Mouse (Mus musculus) Muller cell, postnatal 12 days (primary cell): Measurements from ENCODE around the gene Bbs5.
"Not testable (repeated sequence)": the region's sequence is repeated elsewhere in the genome, so short reads cannot be mapped to it uniquely, and the experiment has no call there.

Source experiments
- DNase-seq: peaks from one replicate; pipeline ENCODE4 v3.0.0-alpha.2; 2015; ENCODE audit errors: inconsistent ontology term

Gene Bbs5

DNA sequence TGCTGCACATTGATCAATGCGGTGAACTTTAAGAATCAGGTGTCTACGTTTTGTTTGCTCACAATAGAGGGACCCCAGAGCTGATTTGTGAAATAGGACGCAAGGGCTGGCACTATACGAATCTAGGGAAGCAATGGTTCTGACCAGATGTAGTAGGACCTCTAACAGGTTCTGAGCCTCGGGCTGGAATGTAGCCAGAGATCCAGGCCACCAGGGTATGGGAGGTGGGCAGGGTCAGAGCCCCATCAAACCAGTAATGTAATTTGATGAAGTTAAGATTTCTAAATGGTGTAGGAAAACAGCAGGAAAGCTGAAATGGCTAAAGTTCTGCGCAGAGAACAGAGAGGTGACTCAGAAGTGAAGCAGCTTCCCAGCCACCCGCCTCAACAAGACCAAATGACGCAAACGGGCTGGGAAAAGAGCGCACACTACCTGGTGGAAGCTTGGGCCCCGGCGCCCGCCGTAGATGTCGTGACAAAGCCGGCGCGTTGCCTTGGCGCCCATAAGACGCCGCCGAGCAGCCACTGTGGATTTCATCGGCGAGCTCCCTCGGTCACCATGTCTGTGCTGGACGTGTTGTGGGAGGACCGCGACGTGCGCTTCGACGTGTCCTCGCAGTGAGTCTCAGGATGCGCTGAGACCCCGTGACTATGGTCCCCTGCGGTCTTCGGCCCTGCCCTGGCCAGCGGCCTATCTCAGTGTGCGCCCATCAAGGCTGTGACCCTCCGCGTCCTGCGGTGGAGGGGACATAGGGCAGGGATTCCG, at the start of gene Bbs5:
Gene Bbs5 (plus strand): TSS at position 446 of the 765 bp plus-strand sequence.
- DNase-seq: peak; percentile 93

DNA sequence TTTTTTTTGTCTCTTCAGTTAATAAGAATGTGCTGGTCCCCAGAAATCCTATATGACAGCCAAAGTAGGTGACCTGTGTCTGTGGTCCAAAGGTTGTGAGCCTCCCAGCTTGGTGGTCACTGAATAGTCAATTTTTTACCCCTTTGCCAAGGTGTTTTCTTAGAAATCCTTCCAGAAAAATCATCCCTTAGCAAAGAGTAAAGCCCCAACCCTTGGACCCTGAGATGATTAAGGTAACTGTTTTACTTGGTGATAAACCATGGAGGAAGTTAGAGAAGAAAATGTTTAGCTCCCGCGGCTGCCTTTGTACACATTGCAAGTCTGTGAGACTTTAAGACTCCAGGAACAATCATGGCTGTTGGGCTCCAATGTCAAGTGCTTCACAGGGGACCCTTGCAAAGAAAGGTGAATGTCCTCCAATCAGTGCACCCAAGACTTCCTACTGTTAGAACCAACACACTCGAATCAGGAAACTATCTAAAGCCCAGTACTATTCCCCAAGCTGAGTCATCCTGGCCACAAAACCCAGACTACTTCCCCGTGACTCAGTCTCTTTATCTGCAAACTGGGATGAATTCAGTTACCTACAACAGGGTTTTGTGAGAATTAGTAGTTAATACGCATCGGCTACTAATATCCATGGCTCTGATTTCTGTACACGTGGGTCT, 43.1 kb upstream of the Bbs5 start:
- no peak for DNase-seq

DNA sequence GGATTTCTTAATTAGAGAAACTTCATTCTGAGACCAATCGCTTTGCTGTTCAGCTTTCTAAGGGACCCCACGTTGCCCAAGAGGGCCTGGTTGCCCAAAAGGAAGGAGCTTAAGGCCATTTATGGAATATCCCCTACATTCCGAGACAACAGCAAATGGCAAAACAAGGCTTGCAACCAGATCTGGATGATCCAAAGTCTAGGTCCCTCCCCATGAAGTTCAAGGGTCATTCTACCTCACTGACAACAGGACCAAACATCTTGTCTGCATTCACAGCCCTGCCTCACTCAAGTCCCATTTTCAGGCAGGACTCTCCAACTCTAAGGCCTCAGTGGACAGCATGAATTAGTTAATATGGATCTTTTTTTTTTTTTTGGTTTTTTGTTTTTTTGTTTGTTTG, 40.4 kb upstream of the Bbs5 start:
- DNase-seq: no peak

DNA sequence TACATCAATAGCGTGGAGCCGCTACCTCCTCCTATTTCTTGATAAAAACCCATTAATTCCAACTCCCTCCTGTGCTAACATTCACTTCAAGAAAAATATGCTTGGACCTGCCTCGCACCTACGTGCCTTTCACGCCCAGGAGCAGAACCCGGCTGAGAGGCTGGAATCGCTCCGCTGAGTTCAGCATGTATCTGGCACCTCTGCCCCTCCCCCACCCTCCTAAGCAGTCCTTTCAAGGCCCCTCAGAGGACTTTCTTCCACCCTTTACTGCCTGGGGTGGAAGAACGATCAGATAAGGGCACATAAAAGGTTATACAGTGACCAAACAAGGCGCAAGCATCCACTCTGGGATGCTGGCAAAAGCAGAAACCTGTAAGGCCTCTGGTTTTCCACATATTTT, 34.7 kb upstream of the Bbs5 start:
- DNase-seq: no peak

GRCm38 (mm10) chr2:69612716-69613115, 34.3 kb upstream of the Bbs5 start:
- DNase-seq: no peak

DNA sequence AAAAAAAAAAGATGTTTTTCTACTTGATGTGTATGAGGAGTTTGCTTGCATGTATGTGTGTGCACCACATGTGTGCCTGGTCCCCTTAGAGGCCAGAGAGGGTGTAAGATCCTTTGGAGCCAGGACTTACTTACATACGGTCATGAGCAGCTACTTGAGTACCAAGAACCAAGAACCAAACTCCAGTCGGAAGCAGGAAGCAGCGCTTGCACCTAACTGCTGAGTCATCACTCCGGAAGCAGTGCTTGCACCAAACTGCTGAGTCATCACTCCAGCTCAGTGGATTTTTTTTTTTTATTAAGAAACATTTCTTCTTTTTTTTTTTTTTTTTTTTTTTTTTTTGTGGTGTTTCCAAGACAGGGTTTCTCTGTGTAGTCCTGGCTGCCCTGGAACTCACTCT, 33.7 kb upstream of the Bbs5 start:
- no peak for DNase-seq

GRCm38 (mm10) chr2:69618336-69618735, 28.6 kb upstream of the Bbs5 start:
- no peak for DNase-seq

- DNase-seq: peak; percentile 12
Measured at GRCm38 (mm10) chr2:69619286-69619685, 27.7 kb upstream of the Bbs5 start.

DNA sequence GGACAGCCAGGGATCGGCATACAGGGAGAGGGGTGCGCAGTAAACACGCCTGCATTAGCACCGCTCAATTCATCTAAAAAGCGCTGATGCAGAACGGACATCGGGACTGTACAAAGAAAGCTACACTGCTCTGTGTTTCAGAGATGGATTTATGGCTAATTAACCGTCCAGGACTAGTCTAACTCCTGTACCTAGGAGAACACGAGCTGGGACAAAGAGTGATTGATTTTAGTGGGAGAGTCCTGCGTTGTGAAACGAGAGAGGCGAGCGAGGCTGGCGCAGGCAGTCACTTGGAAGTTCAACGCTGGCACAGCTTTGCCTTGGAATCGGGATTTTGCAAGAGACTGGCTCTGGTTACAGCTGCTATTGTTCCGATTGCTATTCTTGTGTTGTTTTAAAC, 17.8 kb upstream of the Bbs5 start:
- DNase-seq: no peak

GRCm38 (mm10) chr2:69629914-69630313, 17.1 kb upstream of the Bbs5 start:
- DNase-seq: no peak

- no peak for DNase-seq
Measured at GRCm38 (mm10) chr2:69630792-69631191, 16.2 kb upstream of the Bbs5 start.

DNA sequence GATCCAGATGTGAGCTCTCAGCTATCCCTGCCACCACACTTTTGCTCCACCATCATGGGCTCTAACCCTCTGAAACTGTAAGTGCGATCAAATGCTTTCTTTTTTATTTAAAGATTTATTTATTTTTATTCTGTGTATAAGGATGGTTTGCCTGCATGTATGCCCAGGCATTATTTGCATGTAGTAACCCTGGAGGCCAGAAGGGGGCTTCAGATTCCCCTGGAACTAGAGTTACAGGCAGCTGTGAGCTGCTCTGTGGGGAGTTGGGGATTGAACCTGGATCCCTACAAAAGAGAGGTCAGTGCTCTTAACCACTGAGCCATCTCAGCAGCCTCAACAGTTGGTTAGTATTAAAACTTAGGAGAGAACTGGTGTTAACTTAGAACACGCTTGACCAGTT, 15.5 kb upstream of the Bbs5 start:
- no peak for DNase-seq

DNA sequence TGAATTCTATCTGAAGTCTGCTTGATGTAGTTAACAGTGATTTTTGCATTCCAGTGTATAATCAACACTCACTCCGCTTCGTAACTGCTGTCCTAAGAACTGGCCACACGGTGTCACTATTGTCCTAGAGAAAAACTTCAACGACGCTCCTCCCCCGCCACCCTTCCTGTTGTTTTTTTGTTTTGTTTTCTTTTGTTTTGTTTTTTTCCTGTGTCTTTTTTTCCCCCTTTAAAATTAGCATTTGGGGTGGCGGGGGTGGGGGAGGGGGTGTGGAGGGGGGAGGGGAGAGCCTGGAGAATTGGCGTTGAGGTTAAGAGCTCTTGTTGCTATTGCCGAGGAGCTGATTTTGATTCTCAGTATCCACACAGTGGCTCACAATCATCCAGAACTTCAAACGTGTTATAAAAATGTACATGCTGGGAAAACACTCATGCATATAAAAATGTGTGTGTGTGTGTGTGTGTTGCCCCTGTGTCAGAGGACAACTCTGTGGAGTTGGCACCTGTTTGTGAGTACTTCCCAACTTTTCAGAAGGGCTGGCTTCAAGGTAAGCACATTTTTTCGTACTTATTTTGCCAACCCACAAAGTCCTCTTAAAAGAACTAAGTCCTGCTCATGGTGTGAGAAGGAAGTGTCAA, 11.8 kb upstream of the Bbs5 start:
- peak; percentile 75 for DNase-seq

- no peak for DNase-seq
Measured at GRCm38 (mm10) chr2:69635807-69636206, 11.2 kb upstream of the Bbs5 start.

DNA sequence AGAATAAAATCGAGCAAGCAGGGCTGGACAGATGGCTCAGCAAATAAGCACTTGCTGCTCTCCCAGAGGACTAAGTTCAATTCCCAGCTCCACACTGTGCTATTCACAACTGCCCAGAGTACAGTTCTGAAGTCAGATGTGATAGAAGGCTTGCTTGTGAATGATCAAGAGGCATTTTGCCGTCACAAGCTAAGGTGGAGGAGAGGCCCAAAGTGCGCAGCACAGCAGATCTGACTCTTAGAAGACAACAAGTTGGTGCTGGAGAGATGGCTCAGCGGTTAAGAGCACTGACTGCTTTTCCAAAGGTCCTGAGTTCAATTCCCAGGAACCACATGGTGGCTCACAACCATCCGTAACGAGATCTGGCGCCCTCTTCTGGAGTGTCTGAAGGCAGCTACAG, 9.0 kb upstream of the Bbs5 start:
- DNase-seq: not testable (repeated sequence)

GRCm38 (mm10) chr2:69640100-69640499, 6.9 kb upstream of the Bbs5 start:
- DNase-seq: peak; percentile 50

- no peak for DNase-seq
Measured at GRCm38 (mm10) chr2:69644968-69645617, 1.9 kb upstream of the Bbs5 start.

DNA sequence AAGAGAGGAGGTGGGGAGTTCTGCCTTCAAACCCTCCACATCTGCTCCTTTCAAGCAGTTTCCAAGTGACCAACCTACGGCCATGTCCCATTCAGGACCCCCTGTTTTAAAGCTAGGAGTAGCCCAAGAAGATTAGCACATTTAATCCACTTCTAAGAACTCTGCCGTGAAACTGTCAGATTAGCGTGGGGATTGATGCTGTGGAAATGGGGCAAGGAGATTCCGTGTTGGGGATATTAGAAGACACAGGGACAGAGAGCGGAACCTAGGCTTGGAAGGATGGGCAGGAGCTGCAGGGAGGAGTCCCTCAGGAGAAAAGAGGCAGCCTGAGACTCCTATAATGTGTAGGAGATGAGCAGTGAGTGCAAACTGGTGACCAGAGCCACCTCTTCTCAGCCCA, 2.7 kb downstream of the Bbs5 start:
- no peak for DNase-seq

- no peak for DNase-seq
Measured at GRCm38 (mm10) chr2:69659326-69659725, 12.4 kb downstream of the Bbs5 start.

DNA sequence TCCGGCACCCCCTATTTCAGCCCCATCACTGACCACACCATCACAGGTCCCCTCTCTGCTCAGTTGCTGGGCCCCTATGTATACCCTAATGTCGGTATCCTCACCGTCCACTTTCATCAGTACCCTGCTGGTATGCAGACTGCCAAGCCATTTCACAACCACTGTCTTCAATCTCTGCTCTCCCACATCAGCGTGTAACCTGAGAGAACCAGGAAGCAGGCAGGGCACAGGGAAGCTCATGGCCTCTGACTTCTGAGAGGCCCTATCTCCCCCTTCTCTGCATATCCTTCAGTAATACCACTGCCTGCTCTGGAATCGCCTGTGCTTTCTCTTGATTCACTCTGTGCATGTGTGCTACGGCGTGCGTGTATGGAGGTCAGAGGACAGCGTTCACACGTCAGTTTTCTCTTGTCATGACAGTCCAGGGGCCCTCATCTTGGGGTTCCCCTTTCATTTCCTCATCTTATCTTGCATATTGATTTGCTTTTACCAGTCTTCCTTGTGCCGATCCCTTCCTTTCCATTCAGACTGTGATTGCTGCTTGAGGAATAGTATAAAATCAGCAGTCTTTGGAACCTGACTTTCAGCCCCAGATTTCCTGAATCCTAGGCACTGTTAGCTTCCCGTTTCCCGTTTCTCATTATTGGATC, 17.0 kb downstream of the Bbs5 start:
- DNase-seq: no peak

DNA sequence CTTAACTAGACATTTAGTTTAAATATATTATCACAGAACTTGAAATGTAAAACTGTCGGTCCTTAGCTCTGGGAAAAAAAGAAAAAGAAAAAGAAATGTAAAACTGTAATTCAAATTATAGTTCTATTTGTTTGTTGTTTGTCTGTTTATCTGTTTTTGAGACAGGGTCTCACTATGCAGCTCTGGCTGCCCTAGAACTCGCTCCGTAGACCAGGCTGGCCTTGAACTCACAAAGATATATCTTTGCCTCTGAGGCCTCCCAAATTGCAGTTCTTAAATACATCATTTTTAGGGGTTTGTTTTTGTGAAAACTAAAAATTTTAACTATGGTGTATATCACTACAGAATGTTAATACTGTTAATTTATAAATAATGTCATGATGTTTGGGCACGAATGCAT, 20.7 kb downstream of the Bbs5 start:
- DNase-seq: no peak

DNA sequence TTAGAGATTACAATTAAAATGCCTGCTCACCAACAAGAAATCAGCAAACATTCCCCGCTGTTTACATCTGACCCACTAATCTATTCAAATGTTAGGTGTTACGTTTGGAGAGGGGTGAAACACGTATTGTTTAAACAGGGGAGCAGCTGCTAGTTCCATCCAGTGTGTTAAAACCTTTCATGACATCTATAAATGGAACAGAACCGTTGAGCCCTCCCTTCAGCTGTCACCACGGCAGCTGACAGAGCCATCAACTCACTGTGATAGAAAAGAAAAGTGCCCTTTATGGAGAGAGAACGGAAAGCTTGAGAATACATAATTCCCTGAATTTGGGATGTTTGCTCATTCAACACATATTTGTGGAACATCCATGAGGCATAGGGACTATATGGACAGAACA, 21.4 kb downstream of the Bbs5 start:
- no peak for DNase-seq
